Mouse (Mus musculus) liver, embryonic 11.5 days (tissue): Measurements from ENCODE around the gene Tmcc1. TPM values are rescaled to one million over a fixed set of nuclear protein-coding genes. Genes with fewer than 3 reads are reported as not detected.

Source experiments
- ATAC-seq: fragments of 200-750 bp; cut with Nextera tagmentation; replicated peaks from 2 replicates; pipeline ENCODE4 v1.8.0; 2017; ENCODE audit warnings: moderate number of reproducible peaks, mild to moderate bottlenecking, moderate TSS enrichment, moderate library complexity; ENCODE audit not compliant: low FRiP score
- DNase-seq: peaks from one replicate; pipeline ENCODE4 v3.0.0-alpha.2; 2017; ENCODE audit warnings: low spot score
- H3K27ac ChIP-seq: fragments of 300-500 bp; sonication (generic); 2 replicates; pipeline ENCODE4 v1.5.1; 2014; ENCODE audit warnings: mild to moderate bottlenecking, low read depth, low read length, control low read depth
- H3K27me3 ChIP-seq: fragments of 300-500 bp; sonication (generic); replicated peaks from 2 replicates; pipeline ENCODE4 v1.6.1; 2014; ENCODE audit warnings: low read length, mixed read lengths; ENCODE audit not compliant: control insufficient read depth, insufficient read depth
- H3K36me3 ChIP-seq: fragments of 300-500 bp; sonication (generic); 2 replicates; pipeline ENCODE4 v1.6.1; 2014; ENCODE audit warnings: mild to moderate bottlenecking, low read length, moderate library complexity, mixed read lengths; ENCODE audit not compliant: control insufficient read depth, insufficient read depth
- H3K4me1 ChIP-seq: fragments of 300-500 bp; sonication (generic); replicated peaks from 2 replicates; pipeline ENCODE4 v1.6.1; 2014; ENCODE audit warnings: low read length, mixed read lengths; ENCODE audit not compliant: control insufficient read depth, insufficient read depth
- H3K4me2 ChIP-seq: fragments of 300-500 bp; sonication (generic); 2 replicates; pipeline ENCODE4 v1.6.1; 2014; ENCODE audit warnings: mild to moderate bottlenecking, control low read depth, moderate library complexity
- H3K4me3 ChIP-seq: fragments of 300-500 bp; sonication (generic); 2 replicates; pipeline ENCODE4 v1.5.1; 2014; ENCODE audit warnings: low read depth, low read length, control low read depth
- H3K9ac ChIP-seq: fragments of 300-500 bp; sonication (generic); 2 replicates; pipeline ENCODE4 v1.6.1; 2014; ENCODE audit warnings: low read depth, low read length, control low read depth
- H3K9me3 ChIP-seq: fragments of 300-500 bp; sonication (generic); 2 replicates; pipeline ENCODE4 v1.6.1; 2016; ENCODE audit warnings: low read length, inconsistent platforms, mixed read lengths; ENCODE audit not compliant: control insufficient read depth
- WGBS: fragments of 180-500 bp; shearing (Covaris S2); extraction: QIAGEN DNeasy Blood & Tissue Kit; methylation state at CpG from one replicate; pipeline ENCODE4 v1.1.7; 2014; 5-methylcytosine and 5-hydroxymethylcytosine counted together
- polyA plus RNA-seq: library from polyadenylated mRNA; unstranded; fragments of >200 nt; fragmentation: Nextera tagmentation; extraction: Ambion mirVana; gene quantifications from 2 replicates; pipeline ENCODE4 v1.2.1, GENCODE M21; 2014

The Tmcc1 gene
- polyA plus RNA-seq, 1 experiment from 2014 or later = 8.0 TPM

GRCm38 (mm10) chr6:115994146-115994876, 199.0 kb downstream of the Tmcc1 start:
- no peaks in the 10 kb centered on the region for H3K9me3 ChIP-seq
- H3K4me2 ChIP-seq = peak overlapping the region; percentile 98
- H3K9ac ChIP-seq = peak overlapping the region; percentile 63
- DNase-seq (peak; percentile 66), ATAC-seq (peak; percentile 43)
- peak overlapping the region; percentile 70 for H3K4me3 ChIP-seq
- H3K4me1 ChIP-seq = peaks cover 43% of the 10 kb centered on the region
- peak overlapping the region; percentile 15; the same call in 1 of the 2 replicates for H3K27ac ChIP-seq
- WGBS = 1% methylated on average over 69 of the region's 93 CpGs
- peaks cover 38% of the 10 kb centered on the region for H3K27me3 ChIP-seq
- 0 out of 2 replicates have a peak, but pooled peaks cover 2% of the 10 kb centered on the region for H3K36me3 ChIP-seq

- H3K4me3 ChIP-seq = peak overlapping the region; percentile 70
- 0 out of 2 replicates have a peak, but pooled peaks cover 2% of the 10 kb centered on the region for H3K36me3 ChIP-seq
- ATAC-seq (no peak), DNase-seq (peak; percentile 56)
- H3K4me2 ChIP-seq = peak overlapping the region; percentile 98
- peaks cover 43% of the 10 kb centered on the region for H3K4me1 ChIP-seq
- peaks cover 38% of the 10 kb centered on the region for H3K27me3 ChIP-seq
- H3K27ac ChIP-seq = peak overlapping the region; percentile 15; the same call in 1 of the 2 replicates
- WGBS = 1% methylated on average over 86 of the region's 86 CpGs
- peak overlapping the region; percentile 63 for H3K9ac ChIP-seq
- H3K9me3 ChIP-seq = no peaks in the 10 kb centered on the region
These were observed 199.7 kb downstream of the Tmcc1 start for GRCm38 (mm10) chr6:115993463-115994145.

- Histone ChIP-seq H3K4me3 (peak overlapping the region; percentile 70), H3K9ac (peak overlapping the region; percentile 63), H3K36me3 (0 out of 2 replicates have a peak, but pooled peaks cover 2% of the 10 kb centered on the region), H3K27ac (no peak overlapping the region), H3K9me3 (no peaks in the 10 kb centered on the region), H3K27me3 (peaks cover 38% of the 10 kb centered on the region), H3K4me2 (peak overlapping the region; percentile 98), H3K4me1 (peaks cover 39% of the 10 kb centered on the region)
- WGBS = 39% methylated on average over 6 of the region's 6 CpGs
- DNase-seq (no peak), ATAC-seq (no peak)
These were observed 200.3 kb downstream of the Tmcc1 start for GRCm38 (mm10) chr6:115992981-115993380.

- H3K4me3 ChIP-seq = peak overlapping the region; percentile 70
- H3K9ac ChIP-seq = peak overlapping the region; percentile 43; the same call in 1 of the 2 replicates
- no peaks in the 10 kb centered on the region for H3K9me3 ChIP-seq
- peaks cover 39% of the 10 kb centered on the region for H3K4me1 ChIP-seq
- 0 out of 2 replicates have a peak, but pooled peaks cover 2% of the 10 kb centered on the region for H3K36me3 ChIP-seq
- ATAC-seq (no peak), DNase-seq (no peak)
- WGBS = 34% methylated on average over 10 of the region's 10 CpGs
- H3K4me2 ChIP-seq = peak overlapping the region; percentile 98
- 0 out of 2 replicates have a peak overlapping the region, but pooled peaks have one; percentile 19 for H3K27ac ChIP-seq
- peaks cover 38% of the 10 kb centered on the region for H3K27me3 ChIP-seq
These were observed 201.2 kb downstream of the Tmcc1 start for GRCm38 (mm10) chr6:115991881-115992620.

GRCm38 (mm10) chr6:115991108-115991880, 202.0 kb downstream of the Tmcc1 start:
- H3K27ac ChIP-seq = 0 out of 2 replicates have a peak overlapping the region, but pooled peaks have one; percentile 19
- peaks cover 38% of the 10 kb centered on the region for H3K27me3 ChIP-seq
- H3K9me3 ChIP-seq = no peaks in the 10 kb centered on the region
- H3K9ac ChIP-seq = peak overlapping the region; percentile 43
- peak overlapping the region; percentile 98 for H3K4me2 ChIP-seq
- H3K4me3 ChIP-seq = peak overlapping the region; percentile 70
- 0 out of 2 replicates have a peak, but pooled peaks cover 2% of the 10 kb centered on the region for H3K36me3 ChIP-seq
- DNase-seq (no peak), ATAC-seq (no peak)
- 33% methylated on average over 13 of the region's 13 CpGs for WGBS
- H3K4me1 ChIP-seq = peaks cover 44% of the 10 kb centered on the region

GRCm38 (mm10) chr6:115990479-115990878, 202.8 kb downstream of the Tmcc1 start:
- WGBS = 73% methylated on average over 9 of the region's 9 CpGs
- Histone ChIP-seq H3K9me3 (no peaks in the 10 kb centered on the region), H3K36me3 (0 out of 2 replicates have a peak, but pooled peaks cover 2% of the 10 kb centered on the region), H3K4me1 (peaks cover 45% of the 10 kb centered on the region), H3K9ac (peak overlapping the region; percentile 14; the same call in 1 of the 2 replicates), H3K27me3 (peaks cover 38% of the 10 kb centered on the region), H3K27ac (no peak overlapping the region), H3K4me2 (peak overlapping the region; percentile 98), H3K4me3 (peak overlapping the region; percentile 70; the same call in 1 of the 2 replicates)
- no peak for ATAC-seq
- no peak for DNase-seq

GRCm38 (mm10) chr6:115990056-115990455, 203.2 kb downstream of the Tmcc1 start:
- Histone ChIP-seq H3K36me3 (0 out of 2 replicates have a peak, but pooled peaks cover 2% of the 10 kb centered on the region), H3K27ac (no peak overlapping the region), H3K4me3 (no peak overlapping the region; the same call in none of the 2 replicates), H3K9ac (no peak overlapping the region), H3K9me3 (no peaks in the 10 kb centered on the region), H3K4me2 (peak overlapping the region; percentile 98), H3K27me3 (peaks cover 38% of the 10 kb centered on the region), H3K4me1 (peaks cover 48% of the 10 kb centered on the region)
- 82% methylated on average over 3 of the region's 3 CpGs for WGBS
- DNase-seq = no peak
- ATAC-seq = no peak
